Mouse (Mus musculus): ENCODE results near the gene Arl4a. TPM values are rescaled to one million over a fixed set of nuclear protein-coding genes. Genes with fewer than 3 reads are reported as not detected.
A peak's percentile ranks its signal among the peaks of the same experiment; 100 is the strongest.

Gene Arl4a
- 108 and 110 TPM in 2 replicates for polyA plus RNA-seq (2015; fragmentation: Nextera tagmentation; extraction: Ambion mirVana)

GRCm38 (mm10) chr12:40037876-40038463 lies at the start of gene Arl4a:
Arl4a (minus strand) TSS chr12:40038025.
- H3K9me3 ChIP-seq (ENCODE audit: control insufficient read depth, low read length): no peaks in the 10 kb centered on the region
- peaks cover 10% of the 10 kb centered on the region for H3K4me1 ChIP-seq (ENCODE audit: control insufficient read depth, insufficient read depth, low read depth, low read length)
- peak within 1 kb of the TSS; percentile 95 for H3K4me3 ChIP-seq (ENCODE audit: low read length)
- H3K27ac ChIP-seq (ENCODE audit: low read depth, low read length): peak within 1 kb of the TSS; percentile 97
- H3K27me3 ChIP-seq (replicated peaks; ENCODE audit: control insufficient read depth, insufficient read depth, low read length): no peaks in the 10 kb centered on the region
- H3K9ac ChIP-seq (ENCODE audit: low read depth, low read length): peak within 1 kb of the TSS; percentile 96
- under 1% methylated on average over 39 of the region's 68 CpGs for WGBS
- ATAC-seq: peak; percentile 90
- peak within 1 kb of the TSS; percentile 84 for H3K4me2 ChIP-seq (ENCODE audit: low read length)
- no peaks in the 10 kb centered on the region for H3K36me3 ChIP-seq (ENCODE audit: control insufficient read depth, insufficient read depth, low read length)

DNA sequence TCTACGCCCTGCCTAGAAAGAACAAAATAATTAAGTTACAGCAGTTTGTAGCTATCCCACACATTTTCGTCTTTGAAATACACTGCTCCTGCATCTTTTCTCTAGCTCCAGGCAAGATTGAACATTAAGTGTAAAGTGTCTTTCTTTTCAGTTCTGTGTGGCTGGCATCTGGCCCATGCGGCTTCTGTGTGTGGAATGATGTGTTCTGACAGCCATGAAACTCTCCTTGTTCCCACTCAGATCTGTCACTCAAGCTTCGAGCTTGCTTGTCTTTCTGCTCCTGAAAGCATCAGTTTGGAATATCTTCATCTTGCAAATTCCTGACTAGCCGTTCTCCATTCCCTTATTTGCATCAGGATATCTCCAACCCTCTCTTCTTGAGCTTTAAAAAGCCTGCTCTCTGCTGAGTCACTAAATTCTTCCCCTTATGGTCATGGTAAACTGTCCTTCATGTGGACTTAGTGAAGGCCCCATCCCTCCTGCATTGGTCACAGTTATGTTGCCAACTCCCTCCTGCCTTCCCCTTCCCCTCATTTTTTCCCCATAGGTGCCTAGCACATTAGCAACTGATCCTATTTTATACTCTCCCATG lies 48.0 kb upstream of the Arl4a start:
- H3K4me3 ChIP-seq (ENCODE audit: low read length): no peak overlapping the region
- 57% methylated on average over 5 of the region's 5 CpGs for WGBS
- ATAC-seq: peak; percentile 68
- H3K36me3 ChIP-seq (ENCODE audit: control insufficient read depth, insufficient read depth, low read length): no peaks in the 10 kb centered on the region
- H3K9me3 ChIP-seq (ENCODE audit: control insufficient read depth, low read length): no peaks in the 10 kb centered on the region
- H3K27ac ChIP-seq (ENCODE audit: low read depth, low read length): no peak overlapping the region
- H3K9ac ChIP-seq (ENCODE audit: low read depth, low read length): no peak overlapping the region
- H3K4me2 ChIP-seq (ENCODE audit: low read length): no peak overlapping the region
- no peaks in the 10 kb centered on the region for H3K4me1 ChIP-seq (ENCODE audit: control insufficient read depth, insufficient read depth, low read depth, low read length)
- no peaks in the 10 kb centered on the region for H3K27me3 ChIP-seq (replicated peaks; ENCODE audit: control insufficient read depth, insufficient read depth, low read length)

- H3K27me3 ChIP-seq (replicated peaks; ENCODE audit: control insufficient read depth, insufficient read depth, low read length): no peaks in the 10 kb centered on the region
- no peak overlapping the region for H3K9ac ChIP-seq (ENCODE audit: low read depth, low read length)
- no peak overlapping the region for H3K4me3 ChIP-seq (ENCODE audit: low read length)
- WGBS: 47% methylated on average over 5 of the region's 6 CpGs
- no peaks in the 10 kb centered on the region for H3K36me3 ChIP-seq (ENCODE audit: control insufficient read depth, insufficient read depth, low read length)
- no peak overlapping the region for H3K27ac ChIP-seq (ENCODE audit: low read depth, low read length)
- ATAC-seq: no peak
- no peaks in the 10 kb centered on the region for H3K4me1 ChIP-seq (ENCODE audit: control insufficient read depth, insufficient read depth, low read depth, low read length)
- H3K9me3 ChIP-seq (ENCODE audit: control insufficient read depth, low read length): no peaks in the 10 kb centered on the region
- H3K4me2 ChIP-seq (ENCODE audit: low read length): no peak overlapping the region
Measured at GRCm38 (mm10) chr12:40082453-40083238, 44.8 kb upstream of the Arl4a start.

- no peak overlapping the region for H3K27ac ChIP-seq (ENCODE audit: low read depth, low read length)
- 76% methylated on average over 5 of the region's 5 CpGs for WGBS
- no peak overlapping the region for H3K4me3 ChIP-seq (ENCODE audit: low read length)
- H3K36me3 ChIP-seq (ENCODE audit: control insufficient read depth, insufficient read depth, low read length): no peaks in the 10 kb centered on the region
- H3K9me3 ChIP-seq (ENCODE audit: control insufficient read depth, low read length): no peaks in the 10 kb centered on the region
- H3K4me2 ChIP-seq (ENCODE audit: low read length): no peak overlapping the region
- ATAC-seq: no peak
- no peak overlapping the region for H3K9ac ChIP-seq (ENCODE audit: low read depth, low read length)
- no peaks in the 10 kb centered on the region for H3K27me3 ChIP-seq (replicated peaks; ENCODE audit: control insufficient read depth, insufficient read depth, low read length)
- no peaks in the 10 kb centered on the region for H3K4me1 ChIP-seq (ENCODE audit: control insufficient read depth, insufficient read depth, low read depth, low read length)
Measured at GRCm38 (mm10) chr12:40082048-40082447, 44.2 kb upstream of the Arl4a start.

- ATAC-seq: no peak
- no peak overlapping the region for H3K9ac ChIP-seq (ENCODE audit: low read depth, low read length)
- no peak overlapping the region for H3K4me3 ChIP-seq (ENCODE audit: low read length)
- H3K36me3 ChIP-seq (ENCODE audit: control insufficient read depth, insufficient read depth, low read length): no peaks in the 10 kb centered on the region
- no peaks in the 10 kb centered on the region for H3K4me1 ChIP-seq (ENCODE audit: control insufficient read depth, insufficient read depth, low read depth, low read length)
- H3K9me3 ChIP-seq (ENCODE audit: control insufficient read depth, low read length): no peaks in the 10 kb centered on the region
- H3K4me2 ChIP-seq (ENCODE audit: low read length): no peak overlapping the region
- no peak overlapping the region for H3K27ac ChIP-seq (ENCODE audit: low read depth, low read length)
- 72% methylated on average over 5 of the region's 5 CpGs for WGBS
- H3K27me3 ChIP-seq (replicated peaks; ENCODE audit: control insufficient read depth, insufficient read depth, low read length): no peaks in the 10 kb centered on the region
Measured at GRCm38 (mm10) chr12:40073660-40074059, 35.8 kb upstream of the Arl4a start.

GRCm38 (mm10) chr12:40047024-40047423 lies 9.2 kb upstream of the Arl4a start:
- 67% methylated on average over 1 of the region's 1 CpGs for WGBS
- ATAC-seq: no peak
- Histone ChIP-seq H3K27me3 (replicated peaks; ENCODE audit: control insufficient read depth, insufficient read depth, low read length) (no peaks in the 10 kb centered on the region), H3K9ac (ENCODE audit: low read depth, low read length) (no peak overlapping the region), H3K4me3 (ENCODE audit: low read length) (no peak overlapping the region), H3K4me2 (ENCODE audit: low read length) (no peak overlapping the region), H3K36me3 (ENCODE audit: control insufficient read depth, insufficient read depth, low read length) (no peaks in the 10 kb centered on the region), H3K4me1 (ENCODE audit: control insufficient read depth, insufficient read depth, low read depth, low read length) (no peaks in the 10 kb centered on the region), H3K27ac (ENCODE audit: low read depth, low read length) (no peak overlapping the region), H3K9me3 (ENCODE audit: control insufficient read depth, low read length) (no peaks in the 10 kb centered on the region)

- H3K27me3 ChIP-seq (replicated peaks; ENCODE audit: control insufficient read depth, insufficient read depth, low read length): no peaks in the 10 kb centered on the region
- H3K9me3 ChIP-seq (ENCODE audit: control insufficient read depth, low read length): no peaks in the 10 kb centered on the region
- no peaks in the 10 kb centered on the region for H3K36me3 ChIP-seq (ENCODE audit: control insufficient read depth, insufficient read depth, low read length)
- no peaks in the 10 kb centered on the region for H3K4me1 ChIP-seq (ENCODE audit: control insufficient read depth, insufficient read depth, low read depth, low read length)
- no peak overlapping the region for H3K9ac ChIP-seq (ENCODE audit: low read depth, low read length)
- ATAC-seq: no peak
- 79% methylated on average over 8 of the region's 8 CpGs for WGBS
- H3K4me3 ChIP-seq (ENCODE audit: low read length): no peak overlapping the region
- H3K4me2 ChIP-seq (ENCODE audit: low read length): no peak overlapping the region
- H3K27ac ChIP-seq (ENCODE audit: low read depth, low read length): no peak overlapping the region
Measured at GRCm38 (mm10) chr12:40043816-40044585, 6.2 kb upstream of the Arl4a start.

GRCm38 (mm10) chr12:40040067-40040466 lies 2.2 kb upstream of the Arl4a start:
- peaks cover 3% of the 10 kb centered on the region for H3K4me1 ChIP-seq (ENCODE audit: control insufficient read depth, insufficient read depth, low read depth, low read length)
- H3K27ac ChIP-seq (ENCODE audit: low read depth, low read length): no peak overlapping the region
- H3K36me3 ChIP-seq (ENCODE audit: control insufficient read depth, insufficient read depth, low read length): no peaks in the 10 kb centered on the region
- H3K9ac ChIP-seq (ENCODE audit: low read depth, low read length): no peak overlapping the region
- ATAC-seq: no peak
- H3K4me3 ChIP-seq (ENCODE audit: low read length): no peak overlapping the region
- no peaks in the 10 kb centered on the region for H3K9me3 ChIP-seq (ENCODE audit: control insufficient read depth, low read length)
- H3K4me2 ChIP-seq (ENCODE audit: low read length): no peak overlapping the region
- no peaks in the 10 kb centered on the region for H3K27me3 ChIP-seq (replicated peaks; ENCODE audit: control insufficient read depth, insufficient read depth, low read length)

Measured in hindbrain, embryonic 16.5 days (tissue).